Mouse (Mus musculus) gastrocnemius, postnatal 10 days (tissue): ENCODE results near the gene Lrp5. TPM values are rescaled to one million over a fixed set of nuclear protein-coding genes. Genes with fewer than 3 reads are reported as not detected.

ENCODE experiments used
- DNase-seq: peaks from one replicate; pipeline ENCODE4 v3.0.0; 2021; ENCODE audit warnings: mixed read lengths
- total RNA-seq, 2 experiments: library from RNA; stranded (reverse); gene quantifications; 2 replicates each; pipeline ENCODE4 v1.2.3; 2021

Gene Lrp5
- total RNA-seq, 2 experiments from 2014 or later = 40.7 to 44.1 TPM

DNA sequence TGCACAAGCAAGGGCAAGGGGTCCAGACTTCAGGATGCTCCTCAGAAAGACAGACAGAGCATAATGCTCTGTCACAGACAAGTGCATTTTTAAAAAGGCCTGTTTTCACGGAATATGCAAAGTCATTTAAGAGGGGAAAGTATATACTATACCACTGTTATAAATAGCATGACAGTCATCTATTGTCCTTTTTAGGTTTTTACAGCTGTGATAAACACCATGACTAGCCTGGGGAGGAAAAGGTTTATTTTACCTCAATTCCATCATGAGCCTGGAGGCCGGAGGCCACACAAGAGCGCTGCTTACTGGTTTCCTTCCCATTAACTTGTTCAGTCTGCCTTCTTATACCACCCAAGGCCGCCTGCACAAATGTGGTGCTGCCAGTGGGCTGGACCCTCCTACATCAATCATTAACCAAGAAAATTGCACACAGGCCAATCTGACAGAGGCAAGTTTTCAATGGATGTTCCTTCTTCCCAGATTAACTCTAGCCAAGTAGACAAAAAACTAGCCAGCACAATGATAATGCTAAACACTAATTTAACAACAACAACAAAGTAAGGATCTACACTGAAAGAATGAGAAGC is 134.7 kb downstream of the Lrp5 start:
- DNase-seq = no peak

GRCm38 (mm10) chr19:3550101-3550500 is 136.3 kb downstream of the Lrp5 start:
- no peak for DNase-seq

- no peak for DNase-seq
These were observed 137.1 kb downstream of the Lrp5 start for GRCm38 (mm10) chr19:3549263-3549662.

DNA sequence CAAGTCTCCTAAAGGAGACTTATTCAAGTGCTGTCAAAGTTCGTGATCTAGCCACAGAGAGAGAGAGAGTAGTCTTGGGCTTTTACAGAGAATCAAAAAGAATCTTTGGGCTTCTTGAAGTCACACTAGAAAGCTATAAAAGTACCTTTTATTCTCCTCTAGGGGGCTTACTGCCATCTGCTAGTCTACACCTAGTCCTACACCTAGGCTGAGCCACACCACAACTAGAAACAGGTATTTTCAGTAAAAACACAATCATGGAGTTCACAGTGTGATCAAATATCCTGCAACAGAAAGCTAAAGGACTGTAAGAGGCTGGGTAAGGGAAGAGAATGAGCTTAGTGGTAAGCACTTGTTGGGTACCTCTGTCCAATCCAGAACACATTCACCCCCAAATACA is 138.1 kb downstream of the Lrp5 start:
- DNase-seq = no peak

DNA sequence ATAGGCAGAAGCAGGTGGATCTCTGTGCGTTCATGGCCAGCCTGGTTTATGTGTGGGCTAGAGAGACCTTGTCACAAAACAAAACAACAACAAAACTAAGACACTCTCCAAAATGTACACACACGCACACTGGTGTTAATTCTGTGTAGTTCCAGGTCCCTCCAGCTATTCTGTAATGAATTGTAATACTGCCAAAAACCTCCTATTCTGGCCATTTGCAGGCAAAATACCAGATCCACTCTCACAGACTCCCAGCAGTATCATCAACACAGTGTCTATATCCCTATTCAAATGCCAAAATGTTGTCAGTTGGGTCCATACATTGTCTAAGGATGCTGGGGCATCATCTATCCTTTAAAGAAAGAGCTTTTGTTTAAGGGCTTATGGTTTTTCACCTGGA is 141.4 kb downstream of the Lrp5 start:
- no peak for DNase-seq

GRCm38 (mm10) chr19:3542591-3542990 is 143.8 kb downstream of the Lrp5 start:
- DNase-seq = no peak

DNA sequence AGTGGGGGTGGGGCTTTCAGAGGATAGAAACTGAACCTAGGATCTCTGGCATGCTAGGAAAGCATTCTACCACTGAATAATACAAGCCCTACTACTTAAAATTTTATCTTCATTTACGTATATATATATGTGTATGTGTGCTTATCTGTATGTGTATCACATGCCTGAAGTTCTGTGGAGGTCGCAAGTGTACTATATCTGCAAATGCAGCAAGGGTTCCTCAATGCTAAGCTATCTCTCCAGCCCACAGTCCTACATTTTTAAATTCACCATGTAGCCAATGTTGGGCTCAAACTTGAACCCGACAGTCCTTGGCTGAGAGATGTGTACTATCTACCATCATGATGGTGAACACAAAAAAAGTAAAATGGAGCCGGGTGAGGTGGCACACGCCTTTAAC is 145.4 kb downstream of the Lrp5 start:
- DNase-seq = no peak

DNA sequence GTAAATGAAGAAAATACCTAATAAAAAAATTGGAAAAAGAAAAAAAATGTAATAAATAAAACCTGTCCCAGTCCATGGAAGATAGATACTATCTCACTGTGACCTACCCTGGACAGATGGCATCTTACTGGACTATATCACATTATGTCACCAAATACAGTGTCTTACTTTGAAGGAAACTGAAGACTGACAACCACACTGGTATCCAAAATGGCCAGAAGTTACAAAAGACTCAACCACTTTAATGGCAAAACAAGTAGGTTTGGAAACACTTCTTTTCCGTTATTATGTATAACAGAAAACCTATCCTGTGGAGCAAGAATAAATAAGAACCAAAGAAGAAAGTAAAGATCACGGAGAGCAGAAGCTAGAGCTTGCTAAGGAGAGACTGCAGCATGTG is 146.1 kb downstream of the Lrp5 start:
- no peak for DNase-seq

GRCm38 (mm10) chr19:3539456-3539855 is 146.9 kb downstream of the Lrp5 start:
- DNase-seq = no peak

- no peak for DNase-seq
These were observed 148.7 kb downstream of the Lrp5 start for GRCm38 (mm10) chr19:3537658-3538057.

- no peak for DNase-seq
These were observed 151.4 kb downstream of the Lrp5 start for GRCm38 (mm10) chr19:3534945-3535344.

Other genes starting within 250 kb of the Lrp5 start
- 10 to 100 TPM; 58.2 to 68.7 TPM for gene Ppp6r3, start 110.8 kb downstream of the Lrp5 start, total RNA-seq
- gene 1810055G02Rik, start 21.7 kb upstream of the Lrp5 start, total RNA-seq = 10 to 100 TPM; 19.5 to 26.6 TPM
- gene Kmt5b, start 80.9 kb upstream of the Lrp5 start, total RNA-seq = 10 to 100 TPM; 25.0 to 32.5 TPM
- gene Chka, start 165.2 kb upstream of the Lrp5 start, total RNA-seq = 1 to 10 TPM; 6.0 to 7.0 TPM
- 10 to 100 TPM; 13.6 to 31.1 TPM for gene Tcirg1, start 220.6 kb upstream of the Lrp5 start, total RNA-seq
- 100 to 1,000 TPM; 181 to 205 TPM for gene Ndufs8, start 226.2 kb upstream of the Lrp5 start, total RNA-seq
- 1 to 10 TPM; 4.2 to 5.7 TPM for gene Aldh3b1, start 243.2 kb upstream of the Lrp5 start, total RNA-seq
- gene Unc93b1, start 248.6 kb upstream of the Lrp5 start, total RNA-seq = 10 to 100 TPM; 19.6 to 20.1 TPM